Mouse (Mus musculus) erythroblast, embryonic 14.5 days (primary cell): Measurements from ENCODE around the gene Maml1. TPM values are rescaled to one million over a fixed set of nuclear protein-coding genes. Genes with fewer than 3 reads are reported as not detected.

Source experiments
- H3K27me3 ChIP-seq: 2 replicates; pipeline ENCODE4 v1.6.1; 2012; ENCODE audit warnings: inconsistent platforms; ENCODE audit not compliant: control insufficient read depth
- H3K36me3 ChIP-seq: 2 replicates; pipeline ENCODE4 v1.6.1; 2012; ENCODE audit warnings: mild to moderate bottlenecking, inconsistent platforms; ENCODE audit not compliant: control insufficient read depth
- H3K4me1 ChIP-seq: 2 replicates; pipeline ENCODE4 v1.6.1; 2012; ENCODE audit warnings: inconsistent platforms; ENCODE audit not compliant: control insufficient read depth
- H3K4me3 ChIP-seq: replicated peaks from 2 replicates; pipeline ENCODE3; 2012; ENCODE audit warnings: moderate library complexity, mild to moderate bottlenecking, inconsistent platforms
- H3K9me3 ChIP-seq: 2 replicates; pipeline ENCODE4 v1.6.1; 2012; ENCODE audit warnings: low read length, inconsistent platforms, mixed read lengths; ENCODE audit not compliant: control insufficient read depth
- GATA1 ChIP-seq: IDR thresholded peaks from 2 replicates; pipeline ENCODE4 v1.6.1; 2012; ENCODE audit warnings: low read length, inconsistent platforms, mixed read lengths
- TAL1 ChIP-seq: IDR thresholded peaks from 3 replicates; pipeline ENCODE4 v1.6.1; 2012; ENCODE audit warnings: low read length, inconsistent platforms, mixed read lengths
- polyA plus RNA-seq: library from polyadenylated mRNA; stranded (reverse); fragments of >175 nt; gene quantifications from 2 replicates; pipeline ENCODE4 v1.2.3, GENCODE M21; 2012

Maml1 gene
- polyA plus RNA-seq, 1 experiment: 0.47 TPM

DNA sequence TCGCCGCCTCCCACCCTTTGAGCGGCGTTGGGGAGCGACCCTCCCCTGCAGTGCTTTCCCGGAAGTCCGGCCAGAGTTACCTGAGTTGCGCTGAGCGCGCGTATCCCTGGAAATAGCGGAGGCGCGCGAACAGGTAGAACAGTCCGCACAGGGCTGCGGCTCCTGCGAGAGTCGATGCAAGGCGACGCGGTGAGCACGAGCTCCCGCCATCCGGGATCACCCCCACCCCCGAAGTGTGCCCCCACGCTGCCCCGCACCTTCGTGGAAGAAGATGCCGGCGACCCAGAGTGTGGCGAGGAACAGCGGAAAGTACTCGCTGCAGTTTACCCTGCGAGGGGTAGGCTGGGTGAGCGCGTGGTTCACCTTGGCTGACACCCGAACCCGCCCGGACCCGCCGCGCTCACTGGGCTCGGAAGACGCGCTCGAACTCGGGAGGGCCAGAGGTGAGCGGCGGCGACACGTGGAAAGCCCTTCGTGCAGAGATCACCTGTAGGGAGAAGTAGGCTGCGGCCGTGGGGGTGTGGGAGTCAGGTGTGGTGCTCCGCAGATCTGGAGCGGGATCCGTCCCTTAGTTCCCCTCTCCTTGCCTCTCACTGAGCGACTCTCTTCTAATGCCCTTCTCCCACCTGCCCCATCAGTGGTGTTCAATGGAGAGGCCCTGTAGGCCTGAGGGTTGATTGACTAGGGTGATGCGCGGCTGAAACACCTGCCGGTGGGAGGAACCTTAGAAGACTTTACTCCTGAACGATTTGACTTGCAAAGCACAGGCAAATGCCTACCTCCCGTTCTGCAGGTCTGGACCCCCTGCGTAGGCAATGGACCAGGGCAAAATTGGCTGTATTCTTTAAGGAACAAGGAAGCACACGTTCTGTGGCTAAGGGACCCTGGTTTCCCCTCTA lies 54.9 kb downstream of the Maml1 start:
- peaks cover 41% of the 10 kb centered on the region for H3K4me1 ChIP-seq
- TF ChIP-seq GATA1 (no peak), TAL1 (no peak)
- H3K9me3 ChIP-seq: no peaks in the 10 kb centered on the region; the same call in 1 of the 2 replicates

DNA sequence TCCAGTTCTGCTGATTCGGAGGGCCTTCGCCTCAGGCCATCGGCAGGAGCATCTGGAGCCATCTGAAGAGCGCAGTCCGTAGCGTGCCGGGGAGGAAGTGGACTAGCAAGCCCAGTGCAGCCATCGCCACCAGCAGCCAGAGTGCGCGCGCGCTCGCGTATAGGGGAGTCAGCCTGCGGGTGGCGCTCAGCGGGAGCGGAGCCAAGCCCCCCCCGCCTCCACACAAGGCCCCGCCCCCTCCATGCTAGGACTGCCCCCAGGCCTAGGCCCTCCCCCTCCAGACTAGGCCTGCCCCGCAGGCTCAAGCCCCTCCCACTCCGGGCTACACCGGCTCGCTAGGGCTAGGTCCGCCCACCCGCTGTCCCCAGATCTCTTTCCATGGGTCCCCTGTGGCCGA lies 55.6 kb downstream of the Maml1 start:
- H3K27me3 ChIP-seq: peaks cover 9% of the 10 kb centered on the region
- peaks cover 44% of the 10 kb centered on the region for H3K4me1 ChIP-seq
- peak overlapping the region; percentile 75 for H3K4me3 ChIP-seq
- no peak for TF ChIP-seq TAL1
- no peak for TF ChIP-seq GATA1
- peaks cover 46% of the 10 kb centered on the region for H3K36me3 ChIP-seq
- no peaks in the 10 kb centered on the region; the same call in 1 of the 2 replicates for H3K9me3 ChIP-seq

More for the DNA sequence above, 54.9 kb downstream of the Maml1 start:
- peak overlapping the region; percentile 75 for H3K4me3 ChIP-seq
- H3K36me3 ChIP-seq: peaks cover 40% of the 10 kb centered on the region
- peaks cover 9% of the 10 kb centered on the region for H3K27me3 ChIP-seq

DNA sequence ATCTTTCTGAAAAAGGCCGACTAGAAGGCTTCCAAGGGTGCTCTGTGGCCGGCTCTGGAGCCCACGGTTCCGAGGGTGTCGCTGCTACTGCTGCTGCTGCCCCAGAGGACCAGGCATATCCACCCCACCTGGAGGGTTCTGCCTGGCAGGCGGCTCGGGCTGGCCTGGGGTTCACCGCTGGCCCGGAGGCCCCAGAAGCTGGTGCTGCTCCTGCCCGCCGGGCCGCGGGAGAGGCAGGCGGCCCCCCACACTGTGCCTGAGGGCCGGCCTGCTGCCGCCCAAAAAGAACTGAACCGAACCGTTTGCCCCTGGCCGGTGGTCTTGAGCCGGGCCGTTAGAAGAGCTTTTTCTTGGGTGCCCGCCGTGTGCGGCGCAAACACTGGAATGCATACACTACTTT lies 57.5 kb downstream of the Maml1 start:
- H3K36me3 ChIP-seq: peaks cover 64% of the 10 kb centered on the region

DNA sequence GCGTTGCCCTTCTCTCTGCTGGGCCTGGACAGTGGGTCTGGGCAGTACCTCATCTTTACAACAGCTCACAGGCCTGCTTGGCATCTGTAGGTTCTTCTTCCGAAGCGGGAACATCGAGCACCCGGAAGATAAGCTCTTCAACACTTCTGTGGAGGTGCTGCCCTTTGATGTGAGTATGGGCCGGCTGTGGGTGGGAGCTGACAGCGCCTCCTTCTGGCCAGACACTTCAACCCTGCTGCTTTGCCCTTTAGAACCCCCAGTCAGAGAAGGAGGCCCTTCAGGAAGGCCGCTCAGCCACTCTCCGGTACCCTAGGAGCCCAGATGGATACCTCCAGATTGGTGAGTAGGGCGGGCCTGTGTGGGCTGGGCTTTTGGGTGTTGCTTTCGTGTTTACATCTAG lies 58.1 kb downstream of the Maml1 start:
- H3K4me1 ChIP-seq: peaks cover 59% of the 10 kb centered on the region
- TF ChIP-seq GATA1 (no peak), TAL1 (no peak)
- H3K4me3 ChIP-seq: no peak overlapping the region
- H3K9me3 ChIP-seq: no peaks in the 10 kb centered on the region; the same call in 1 of the 2 replicates
- peaks cover 9% of the 10 kb centered on the region for H3K27me3 ChIP-seq
- peaks cover 71% of the 10 kb centered on the region for H3K36me3 ChIP-seq

More for the DNA sequence above, 57.5 kb downstream of the Maml1 start:
- Histone ChIP-seq H3K9me3 (no peaks in the 10 kb centered on the region; the same call in 1 of the 2 replicates), H3K4me1 (peaks cover 57% of the 10 kb centered on the region), H3K4me3 (no peak overlapping the region), H3K27me3 (peaks cover 9% of the 10 kb centered on the region)
- TF ChIP-seq GATA1: no peak
- no peak for TF ChIP-seq TAL1

DNA sequence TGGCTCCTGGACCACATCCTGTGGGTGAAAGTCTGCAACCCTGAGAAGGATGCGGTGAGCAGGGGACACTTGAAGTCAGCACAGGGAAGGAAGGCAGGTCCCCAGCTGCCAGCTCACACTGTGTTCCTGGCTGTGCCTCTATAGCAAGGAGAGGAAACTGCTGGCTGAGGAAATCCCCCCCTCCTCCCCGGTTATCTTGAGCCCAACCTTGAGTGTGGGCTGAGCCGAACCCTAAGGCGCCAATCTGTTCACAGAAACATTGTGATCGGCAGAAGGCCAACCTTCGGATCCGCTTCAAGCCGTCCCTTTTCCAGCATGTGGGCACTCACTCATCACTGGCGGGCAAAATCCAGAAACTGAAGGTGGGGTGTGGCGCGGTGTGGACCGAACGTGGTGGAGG lies 59.1 kb downstream of the Maml1 start:
- TF ChIP-seq GATA1: no peak
- TF ChIP-seq TAL1: no peak
- H3K4me3 ChIP-seq: no peak overlapping the region
- H3K4me1 ChIP-seq: peaks cover 58% of the 10 kb centered on the region

DNA sequence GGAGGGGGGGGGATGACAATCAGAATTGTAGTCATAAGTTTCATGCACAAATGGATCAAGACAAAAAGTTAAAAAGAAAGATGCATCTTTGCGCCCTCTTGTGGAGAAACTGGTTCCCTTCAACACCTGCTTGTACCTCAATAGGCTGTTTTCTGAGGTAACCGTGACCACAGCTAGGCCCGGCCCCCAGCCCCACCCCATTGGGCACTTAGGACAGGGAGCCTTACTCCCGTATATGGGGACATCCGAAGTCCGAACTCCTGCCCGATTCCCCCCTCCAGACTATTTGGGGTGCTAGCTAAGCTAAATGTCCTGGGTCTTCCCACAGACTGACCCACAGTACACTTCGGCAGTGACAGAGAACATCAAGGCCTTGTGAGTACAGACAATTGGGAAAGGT lies 60.7 kb downstream of the Maml1 start:
- TF ChIP-seq GATA1: no peak
- TF ChIP-seq TAL1: no peak
- Histone ChIP-seq H3K4me1 (peaks cover 58% of the 10 kb centered on the region), H3K36me3 (peaks cover 92% of the 10 kb centered on the region), H3K27me3 (no peaks in the 10 kb centered on the region), H3K9me3 (no peaks in the 10 kb centered on the region; the same call in 1 of the 2 replicates), H3K4me3 (no peak overlapping the region)

More for the DNA sequence above, 59.1 kb downstream of the Maml1 start:
- H3K36me3 ChIP-seq: peaks cover 79% of the 10 kb centered on the region
- no peaks in the 10 kb centered on the region; the same call in 1 of the 2 replicates for H3K9me3 ChIP-seq
- peaks cover 9% of the 10 kb centered on the region for H3K27me3 ChIP-seq

DNA sequence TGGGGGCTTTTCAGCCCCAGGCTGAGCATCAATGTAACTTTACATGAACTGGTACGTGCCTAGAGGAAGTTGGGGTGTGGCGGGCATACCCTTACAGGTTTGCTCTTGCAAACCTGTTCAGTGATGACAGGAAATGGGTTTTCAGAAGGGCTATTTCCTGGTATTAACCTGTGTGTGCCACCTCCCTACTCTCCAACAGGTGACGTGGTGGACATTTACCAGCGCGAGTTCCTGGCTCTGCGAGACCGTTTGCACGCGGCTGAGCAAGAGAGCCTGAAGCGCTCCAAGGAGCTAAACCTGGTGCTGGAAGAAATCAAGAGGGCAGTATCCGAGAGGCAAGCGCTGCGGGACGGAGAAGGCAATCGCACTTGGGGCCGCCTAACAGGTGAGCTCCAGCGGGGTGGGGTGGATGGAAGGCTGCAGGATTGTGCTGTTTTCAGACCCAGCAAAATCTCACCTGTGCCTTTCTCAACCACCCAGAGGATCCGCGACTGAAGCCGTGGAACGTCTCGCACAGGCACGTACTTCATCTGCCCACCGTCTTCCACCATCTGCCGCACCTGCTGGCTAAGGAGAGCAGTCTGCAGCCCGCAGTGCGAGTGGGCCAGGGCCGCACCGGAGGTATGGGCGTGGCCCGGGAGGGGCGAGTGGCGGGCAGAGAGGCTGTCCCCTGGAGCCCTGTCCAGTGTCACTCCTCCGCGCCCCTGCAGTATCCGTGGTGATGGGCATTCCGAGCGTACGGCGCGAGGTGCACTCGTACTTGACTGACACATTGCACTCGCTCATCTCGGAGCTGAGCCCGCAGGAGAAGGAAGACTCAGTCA lies 61.4 kb downstream of the Maml1 start:
- H3K4me1 ChIP-seq: peaks cover 58% of the 10 kb centered on the region
- H3K4me3 ChIP-seq: peak overlapping the region; percentile 0
- H3K36me3 ChIP-seq: peaks cover 87% of the 10 kb centered on the region
- no peaks in the 10 kb centered on the region; the same call in 1 of the 2 replicates for H3K9me3 ChIP-seq
- TF ChIP-seq GATA1: no peak
- no peak for TF ChIP-seq TAL1
- no peaks in the 10 kb centered on the region for H3K27me3 ChIP-seq

DNA sequence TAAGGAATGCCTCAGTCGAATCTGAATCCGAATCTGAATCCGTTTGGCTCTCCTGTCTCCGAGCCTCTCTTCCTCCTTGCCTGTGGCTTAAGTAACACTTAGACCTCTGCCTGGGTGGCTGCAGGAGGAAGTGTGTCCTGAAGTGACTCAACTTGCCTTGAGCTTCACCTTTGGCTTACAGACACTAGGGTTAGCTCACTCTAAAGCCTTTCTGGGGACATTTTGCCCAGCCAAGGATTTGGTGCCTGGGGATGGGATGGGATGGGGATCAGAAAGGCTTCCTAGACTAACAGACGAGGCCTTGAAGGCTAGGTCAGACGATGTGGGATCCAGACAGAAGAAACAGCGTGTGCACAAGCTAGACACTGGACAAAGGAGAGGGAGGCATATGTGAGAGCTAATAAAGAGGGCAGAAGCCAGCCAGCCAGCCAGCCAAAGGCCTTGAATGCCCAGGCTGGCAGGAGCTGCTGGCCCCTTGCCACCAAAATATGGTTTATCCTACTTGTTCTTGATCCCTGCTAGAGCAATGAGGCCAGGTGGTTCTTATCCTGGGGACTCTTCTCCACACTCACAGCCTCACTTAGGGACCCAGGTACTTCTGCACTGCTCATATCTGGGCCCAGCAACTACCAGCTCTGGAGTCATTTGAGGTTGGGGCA lies 62.7 kb downstream of the Maml1 start:
- Histone ChIP-seq H3K9me3 (no peaks in the 10 kb centered on the region; the same call in 1 of the 2 replicates), H3K4me3 (no peak overlapping the region), H3K36me3 (peaks cover 74% of the 10 kb centered on the region), H3K4me1 (peaks cover 61% of the 10 kb centered on the region), H3K27me3 (no peaks in the 10 kb centered on the region)
- TF ChIP-seq TAL1: no peak
- no peak for TF ChIP-seq GATA1

DNA sequence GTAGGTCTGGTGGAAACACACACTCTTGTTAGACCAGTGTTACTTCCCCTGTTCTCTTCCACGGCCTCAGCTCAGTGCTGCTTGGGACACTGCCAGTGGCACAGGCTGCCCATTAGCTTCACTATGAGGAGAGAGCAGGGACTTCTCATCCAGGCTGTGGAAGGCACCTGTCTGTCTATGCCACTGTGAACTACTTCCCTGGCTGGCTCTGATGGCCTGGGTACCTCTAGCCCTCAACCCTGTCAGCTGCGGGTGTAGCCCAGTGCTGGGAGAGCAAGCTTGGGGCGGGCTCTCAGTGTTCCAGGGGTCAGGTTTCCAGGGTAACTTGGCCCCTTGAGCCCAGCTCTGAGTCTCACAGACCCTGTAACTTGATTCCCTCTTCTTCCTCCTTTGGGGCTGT lies 63.3 kb downstream of the Maml1 start:
- H3K27me3 ChIP-seq: no peaks in the 10 kb centered on the region
- peaks cover 68% of the 10 kb centered on the region for H3K36me3 ChIP-seq
- no peaks in the 10 kb centered on the region; the same call in 1 of the 2 replicates for H3K9me3 ChIP-seq
- H3K4me3 ChIP-seq: no peak overlapping the region
- H3K4me1 ChIP-seq: peaks cover 67% of the 10 kb centered on the region
- TF ChIP-seq GATA1 (no peak), TAL1 (no peak)
